Mouse (Mus musculus): ENCODE measurements around the gene Rpl4.
A peak's percentile ranks its signal among the peaks of the same experiment; 100 is the strongest.
"Not testable (repeated sequence)": the region's sequence is repeated elsewhere in the genome, so short reads cannot be mapped to it uniquely, and the experiment has no call there.

The Rpl4 gene

GRCm38 (mm10) chr9:64172816-64173665 lies at the start of gene Rpl4, which contains the start of gene Zwilch:
Rpl4 (plus strand) TSS chr9:64173375.
Zwilch (minus strand) TSS chr9:64173104.
- peak; percentile 73 to 82 for DNase-seq (ENCODE audit: low spot score in 2 of 2)

DNA sequence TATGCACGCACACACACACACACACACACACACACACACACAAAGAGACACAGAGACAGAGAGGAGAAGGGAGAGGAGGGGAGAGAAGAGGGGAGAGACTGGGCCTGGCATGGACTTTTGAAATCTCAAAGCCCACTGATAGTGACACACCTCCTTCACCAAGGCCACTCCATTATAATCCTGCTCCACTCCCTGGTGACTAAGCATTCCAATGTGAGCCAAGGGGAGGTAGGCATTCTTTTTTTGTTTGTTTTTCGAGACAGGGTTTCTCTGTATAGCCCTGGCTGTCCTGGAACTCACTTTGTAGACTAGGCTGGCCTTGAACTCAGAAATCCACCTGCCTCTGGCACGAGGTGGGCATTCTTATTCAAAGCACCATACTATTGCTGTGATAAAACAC lies 48.3 kb upstream of the Rpl4 start:
- not testable (repeated sequence) for DNase-seq (ENCODE audit: low spot score in 2 of 2)

GRCm38 (mm10) chr9:64125307-64125706 lies 47.9 kb upstream of the Rpl4 start:
- DNase-seq (ENCODE audit: low spot score in 2 of 2), result no peak

DNA sequence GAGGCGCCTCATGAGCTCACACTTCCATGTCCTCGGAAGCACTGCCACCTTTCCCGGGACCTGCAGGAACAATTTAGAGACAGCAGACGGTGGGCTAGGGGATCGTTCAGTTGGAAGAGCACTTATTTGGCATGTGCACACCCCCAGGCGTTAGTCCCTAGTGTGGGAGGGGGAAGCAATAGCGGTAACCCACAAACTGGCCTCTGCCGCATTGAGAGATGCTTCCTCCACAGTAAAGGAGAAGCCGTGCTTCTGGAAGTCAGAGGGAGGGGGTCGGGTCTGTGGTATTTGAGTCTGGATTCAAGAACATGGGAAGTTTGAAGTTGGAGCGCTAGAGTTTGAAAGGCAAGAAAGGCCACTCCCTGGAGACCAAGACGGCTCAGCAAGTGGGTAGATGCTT lies 47.1 kb upstream of the Rpl4 start:
- DNase-seq (ENCODE audit: low spot score in 2 of 2), result no peak

GRCm38 (mm10) chr9:64131623-64132022 lies 41.6 kb upstream of the Rpl4 start:
- DNase-seq (ENCODE audit: low spot score in 2 of 2), result no peak

DNA sequence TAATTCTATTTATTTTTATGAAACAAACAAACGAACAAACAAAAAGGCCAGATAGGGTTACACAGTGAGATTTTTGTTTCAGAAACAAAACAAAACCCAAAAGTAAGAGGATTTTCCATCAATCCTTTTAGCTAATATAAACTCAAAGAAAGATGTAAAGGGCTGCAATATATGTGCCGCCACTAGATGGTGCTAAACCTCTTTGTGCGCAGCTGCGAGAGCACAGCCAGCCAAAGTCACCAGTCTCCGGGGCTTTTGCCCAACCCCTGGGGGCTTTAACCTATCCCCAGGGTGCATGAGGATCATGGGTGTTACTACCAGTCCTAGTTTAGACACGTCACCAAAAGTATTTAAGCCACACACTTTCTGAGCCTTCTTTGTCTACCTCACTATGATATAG lies 34.3 kb upstream of the Rpl4 start:
- DNase-seq (ENCODE audit: low spot score in 2 of 2), result peak; percentile 12 to 52

- DNase-seq (ENCODE audit: low spot score in 2 of 2), result no peak
Measured at GRCm38 (mm10) chr9:64139879-64140278, 33.3 kb upstream of the Rpl4 start.

DNA sequence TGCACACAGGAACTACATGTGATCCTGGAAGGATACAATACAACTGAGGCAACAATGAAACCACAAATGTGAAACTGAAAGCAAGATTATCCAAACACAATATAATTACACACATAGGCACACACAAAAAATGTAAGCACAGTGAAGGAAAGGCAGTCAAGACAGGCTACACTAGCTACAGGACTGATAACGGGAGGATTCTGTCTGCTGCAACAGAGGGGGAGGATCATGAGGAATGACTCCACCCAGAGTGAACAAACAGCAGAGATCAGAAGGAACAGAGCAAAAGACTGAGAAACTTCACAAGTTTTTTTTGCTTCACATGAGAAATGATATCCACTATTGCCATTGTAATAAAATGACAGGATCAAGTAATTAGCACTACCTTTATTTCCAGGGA lies 16.5 kb upstream of the Rpl4 start:
- no peak for DNase-seq (ENCODE audit: low spot score in 2 of 2)

GRCm38 (mm10) chr9:64160471-64160870 lies 12.7 kb upstream of the Rpl4 start:
- no peak for DNase-seq (ENCODE audit: low spot score in 2 of 2)

GRCm38 (mm10) chr9:64169967-64170366 lies 3.2 kb upstream of the Rpl4 start:
- not testable (repeated sequence) for DNase-seq (ENCODE audit: low spot score in 2 of 2)

GRCm38 (mm10) chr9:64172145-64172815 lies 895 bp upstream of the Rpl4 start:
- no peak for DNase-seq (ENCODE audit: low spot score in 2 of 2)

- DNase-seq (ENCODE audit: low spot score in 2 of 2), result no peak
Measured at GRCm38 (mm10) chr9:64173666-64174220, 568 bp downstream of the Rpl4 start.

DNA sequence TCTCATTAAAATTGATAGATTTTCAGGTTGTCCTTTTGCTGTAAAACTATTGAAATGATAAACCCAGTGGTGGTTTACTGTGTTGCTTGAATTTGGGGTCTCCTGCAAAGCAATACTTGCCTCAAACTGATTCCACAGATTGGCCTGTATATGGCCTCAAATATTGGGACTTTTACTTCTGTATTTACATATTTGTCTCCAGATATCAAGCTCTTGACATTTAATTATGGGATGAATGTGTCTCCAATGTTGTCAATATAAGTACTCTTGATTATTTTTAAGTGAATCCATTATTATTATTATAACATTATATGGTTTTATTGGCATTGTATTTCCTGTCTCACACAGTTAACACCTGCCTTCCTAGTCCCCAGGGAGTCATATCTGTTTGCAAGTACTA lies 1.2 kb downstream of the Rpl4 start:
- no peak for DNase-seq (ENCODE audit: low spot score in 2 of 2)

- no peak for DNase-seq (ENCODE audit: low spot score in 2 of 2)
Measured at GRCm38 (mm10) chr9:64174766-64175165, 1.6 kb downstream of the Rpl4 start.

DNA sequence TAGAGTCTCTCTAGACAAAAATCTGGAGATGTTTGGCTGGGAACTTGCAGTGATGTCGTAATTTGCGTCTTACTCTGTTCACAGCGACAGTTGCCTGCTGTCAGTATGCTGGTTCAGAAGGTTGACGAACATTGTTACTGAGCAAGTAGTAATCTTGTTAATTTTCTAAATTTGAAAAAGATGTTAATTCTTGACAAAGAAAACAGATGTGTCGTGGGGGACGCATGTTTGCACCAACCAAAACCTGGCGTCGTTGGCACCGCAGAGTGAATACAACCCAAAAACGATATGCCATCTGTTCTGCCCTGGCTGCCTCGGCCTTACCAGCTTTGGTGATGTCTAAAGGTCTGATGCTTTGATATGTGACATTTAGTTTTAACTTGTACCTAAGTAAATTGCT lies 2.2 kb downstream of the Rpl4 start:
- DNase-seq (ENCODE audit: low spot score in 2 of 2), result no peak

DNA sequence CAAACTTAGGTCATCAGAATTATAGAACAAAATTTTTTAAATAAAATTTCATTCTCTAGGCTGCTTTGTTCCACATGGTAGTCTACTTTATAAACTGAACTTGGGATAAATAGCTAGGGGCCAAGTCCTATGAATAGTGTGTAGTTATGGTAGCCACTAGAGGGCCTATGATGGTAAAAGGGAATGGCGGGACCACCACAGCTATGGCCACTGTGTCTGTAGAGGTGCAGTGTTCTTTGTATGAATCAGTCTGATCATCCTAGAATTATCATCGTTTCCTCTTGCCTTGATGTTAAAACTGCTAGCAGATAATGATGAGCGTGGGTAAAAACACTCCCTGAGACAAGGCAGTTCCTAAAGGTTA lies 5.4 kb downstream of the Rpl4 start:
- peak in 1 of 2 experiments; percentile 10 for DNase-seq (ENCODE audit: low spot score in 2 of 2)

DNA sequence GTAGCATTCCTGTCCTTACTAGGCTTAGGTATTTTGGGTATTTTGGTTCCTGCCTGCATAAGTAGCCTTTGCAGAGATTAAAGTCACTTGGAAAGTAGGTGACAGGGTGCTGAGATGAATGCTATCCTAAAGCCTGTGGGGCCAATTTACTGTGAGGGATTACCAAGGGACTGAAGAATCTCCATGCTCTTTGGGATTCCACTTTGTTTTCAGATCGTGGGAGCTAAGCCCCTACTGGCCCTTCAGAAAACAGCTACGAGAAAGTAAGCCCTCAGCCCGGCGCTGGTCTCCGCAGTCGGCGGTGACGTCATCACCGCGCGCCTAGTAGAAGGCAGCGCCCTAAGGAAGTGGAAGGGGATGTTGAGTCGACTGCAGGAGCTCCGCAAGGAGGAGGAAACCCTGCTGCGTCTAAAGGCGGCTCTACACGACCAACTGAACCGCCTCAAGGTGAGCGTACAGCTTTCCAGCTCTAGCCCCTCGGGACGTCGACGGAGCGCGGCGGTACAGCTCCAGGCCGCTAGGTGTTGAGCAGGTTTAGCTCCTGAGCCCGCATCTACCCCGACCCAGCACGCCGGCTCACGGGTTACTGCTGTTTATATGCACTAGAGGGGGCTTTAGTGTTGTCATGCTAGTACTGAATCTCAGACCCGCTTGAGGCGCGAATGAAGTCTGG lies 5.9 kb downstream of the Rpl4 start, which contains the start of gene Snapc5:
Gene Snapc5 (plus strand): TSS at position 301 of the 673 bp plus-strand sequence.
- DNase-seq (ENCODE audit: low spot score in 2 of 2), result peak; percentile 87 to 89

DNA sequence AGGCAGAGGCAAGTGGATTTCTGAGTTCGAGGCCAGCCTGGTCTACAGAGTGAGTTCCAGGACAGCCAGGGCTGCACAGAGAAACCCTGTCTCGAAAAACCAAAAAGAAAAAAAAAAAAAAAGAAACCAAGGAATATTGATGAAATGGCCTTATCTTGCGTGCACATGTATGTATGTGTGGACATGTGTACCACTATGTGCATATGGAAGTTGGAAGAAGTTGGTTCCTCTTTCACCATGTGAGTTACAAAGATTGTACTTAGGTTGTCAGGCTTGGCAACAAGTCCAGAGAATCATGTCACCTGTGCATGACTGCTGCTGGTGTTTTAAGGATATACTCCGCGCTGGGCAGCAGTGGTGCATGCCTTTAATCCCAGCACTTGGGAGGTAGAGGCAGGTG lies 10.1 kb downstream of the Rpl4 start:
- not testable (repeated sequence) for DNase-seq (ENCODE audit: low spot score in 2 of 2)

DNA sequence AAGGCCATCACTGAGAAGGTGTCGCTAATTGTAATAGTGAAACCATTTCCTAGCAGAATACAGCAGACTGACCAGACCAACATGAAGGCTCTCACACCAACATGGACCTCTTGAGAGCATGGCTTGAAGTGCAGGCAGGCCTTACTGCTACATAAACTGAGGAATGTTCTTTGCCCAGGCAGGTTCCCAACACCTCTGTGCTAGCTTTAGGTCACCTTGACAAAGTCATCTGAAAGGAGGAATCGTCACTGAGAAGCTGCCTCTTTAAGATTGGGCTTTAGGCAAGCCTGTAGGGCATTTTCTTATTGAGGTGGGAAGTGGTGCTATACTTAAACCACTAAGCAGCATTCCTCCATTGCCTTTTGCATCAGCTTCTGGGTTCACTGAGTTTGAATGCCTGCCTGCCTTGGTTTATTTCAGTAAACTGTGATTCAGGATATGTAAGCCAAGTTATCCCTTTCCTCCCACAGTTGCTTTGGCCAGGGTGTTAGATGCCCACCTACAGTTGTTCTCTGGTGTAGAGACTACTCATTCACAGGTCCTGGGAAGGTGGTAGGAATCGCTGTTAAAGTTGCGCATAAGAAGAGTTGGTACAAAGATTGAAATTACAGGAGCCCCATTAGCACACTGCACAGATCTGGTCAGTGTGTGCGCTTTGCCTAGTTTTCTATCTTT lies 11.1 kb downstream of the Rpl4 start:
- no peak for DNase-seq (ENCODE audit: low spot score in 2 of 2)

- no peak for DNase-seq (ENCODE audit: low spot score in 2 of 2)
Measured at GRCm38 (mm10) chr9:64193879-64194278, 20.7 kb downstream of the Rpl4 start.

DNA sequence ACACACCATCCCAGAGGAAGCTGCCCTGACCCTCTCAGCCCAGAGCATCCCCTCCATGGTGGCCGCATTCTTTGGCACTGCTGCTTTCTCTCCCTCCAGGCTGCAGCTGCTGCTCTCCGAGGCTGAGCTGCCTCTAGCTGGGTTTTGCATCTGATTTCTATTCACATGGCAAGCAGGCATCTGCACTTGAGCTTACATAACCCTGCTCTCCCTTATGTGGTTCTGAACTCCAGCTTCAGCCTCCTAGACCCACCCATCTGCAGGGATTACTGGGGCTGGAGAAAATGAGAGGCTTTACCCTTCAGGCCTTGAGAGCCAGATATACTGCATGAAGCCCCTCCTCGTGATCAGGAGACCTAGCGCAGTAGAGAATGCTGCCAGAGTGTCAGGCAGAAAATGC lies 22.4 kb downstream of the Rpl4 start:
- no peak for DNase-seq (ENCODE audit: low spot score in 2 of 2)

- DNase-seq (ENCODE audit: low spot score in 2 of 2), result no peak
Measured at GRCm38 (mm10) chr9:64197524-64197923, 24.3 kb downstream of the Rpl4 start.
